Mouse (Mus musculus) hindbrain, embryonic 11.5 days (tissue): ENCODE results near the gene Kmt2c. TPM values are rescaled to one million over a fixed set of nuclear protein-coding genes. Genes with fewer than 3 reads are reported as not detected.

Experiments
- ATAC-seq: fragments of 200-750 bp; cut with Nextera tagmentation; 2 replicates; pipeline ENCODE4 v1.8.0; 2017; ENCODE audit warnings: mild to moderate bottlenecking, moderate TSS enrichment, moderate library complexity; ENCODE audit not compliant: low FRiP score
- DNase-seq: peaks from one replicate; pipeline ENCODE4 v3.0.0-alpha.2; 2015; ENCODE audit warnings: low spot score
- H3K27ac ChIP-seq: fragments of 300-500 bp; sonication (generic); 2 replicates; pipeline ENCODE4 v1.5.1; 2014; ENCODE audit warnings: mild to moderate bottlenecking, low read depth, low read length
- H3K27me3 ChIP-seq: fragments of 300-500 bp; sonication (generic); 2 replicates; pipeline ENCODE4 v1.6.1; 2014; ENCODE audit warnings: mild to moderate bottlenecking, low read length, moderate library complexity, mixed read lengths; ENCODE audit not compliant: control insufficient read depth, insufficient read depth
- H3K36me3 ChIP-seq: fragments of 300-500 bp; sonication (generic); 2 replicates; pipeline ENCODE4 v1.6.1; 2014; ENCODE audit warnings: mild to moderate bottlenecking, low read length, moderate library complexity, mixed read lengths; ENCODE audit not compliant: control insufficient read depth, insufficient read depth
- H3K4me1 ChIP-seq: fragments of 300-500 bp; sonication (generic); replicated peaks from 2 replicates; pipeline ENCODE4 v1.6.1; 2014; ENCODE audit warnings: low read length, mixed read lengths; ENCODE audit not compliant: control insufficient read depth, insufficient read depth
- H3K4me2 ChIP-seq: fragments of 300-500 bp; sonication (generic); replicated peaks from 2 replicates; pipeline ENCODE4 v1.6.1; 2014; ENCODE audit warnings: mild to moderate bottlenecking, low read depth, low read length
- H3K4me3 ChIP-seq: fragments of 300-500 bp; sonication (generic); 2 replicates; pipeline ENCODE4 v1.5.1; 2014; ENCODE audit warnings: low read depth, low read length
- H3K9ac ChIP-seq: fragments of 300-500 bp; sonication (generic); 2 replicates; pipeline ENCODE4 v1.6.1; 2014; ENCODE audit warnings: low read depth, low read length
- H3K9me3 ChIP-seq: fragments of 300-500 bp; sonication (generic); 2 replicates; pipeline ENCODE4 v1.6.1; 2016; ENCODE audit warnings: low read length; ENCODE audit not compliant: control insufficient read depth
- WGBS: fragments of 180-500 bp; shearing (Covaris S2); extraction: QIAGEN DNeasy Blood & Tissue Kit; methylation state at CpG from one replicate; pipeline ENCODE4 v1.1.7; 2014; 5-methylcytosine and 5-hydroxymethylcytosine counted together
- polyA plus RNA-seq: library from polyadenylated mRNA; unstranded; fragments of >200 nt; fragmentation: Nextera tagmentation; extraction: Ambion mirVana; gene quantifications from 2 replicates; pipeline ENCODE4 v1.2.1, GENCODE M21; 2014

The Kmt2c gene
- polyA plus RNA-seq, 1 experiment from 2014 or later = 31.6 TPM

GRCm38 (mm10) chr5:25535566-25535965 lies 37.0 kb upstream of the Kmt2c start:
- Histone ChIP-seq H3K27me3 (no peaks in the 10 kb centered on the region), H3K4me2 (no peak overlapping the region), H3K4me3 (no peak overlapping the region), H3K4me1 (no peaks in the 10 kb centered on the region), H3K9ac (no peak overlapping the region), H3K36me3 (no peaks in the 10 kb centered on the region), H3K27ac (no peak overlapping the region), H3K9me3 (no peaks in the 10 kb centered on the region)
- no peak for DNase-seq
- 79% methylated on average over 2 of the region's 2 CpGs for WGBS
- no peak for ATAC-seq

- no peak overlapping the region for H3K4me2 ChIP-seq
- no peaks in the 10 kb centered on the region for H3K9me3 ChIP-seq
- H3K4me1 ChIP-seq = no peaks in the 10 kb centered on the region
- no peak overlapping the region for H3K9ac ChIP-seq
- H3K27ac ChIP-seq = no peak overlapping the region
- no peaks in the 10 kb centered on the region for H3K36me3 ChIP-seq
- H3K4me3 ChIP-seq = no peak overlapping the region
- H3K27me3 ChIP-seq = no peaks in the 10 kb centered on the region
- ATAC-seq = no peak
- DNase-seq = no peak
- 86% methylated on average over 5 of the region's 5 CpGs for WGBS
Measured at GRCm38 (mm10) chr5:25533298-25533697, 34.7 kb upstream of the Kmt2c start.

GRCm38 (mm10) chr5:25532256-25533147 lies 33.9 kb upstream of the Kmt2c start:
- Histone ChIP-seq H3K27ac (no peak overlapping the region), H3K27me3 (no peaks in the 10 kb centered on the region), H3K9ac (no peak overlapping the region), H3K36me3 (no peaks in the 10 kb centered on the region), H3K4me3 (no peak overlapping the region), H3K9me3 (no peaks in the 10 kb centered on the region), H3K4me1 (no peaks in the 10 kb centered on the region), H3K4me2 (no peak overlapping the region)
- ATAC-seq (no peak), DNase-seq (no peak)
- WGBS = 58% methylated on average over 18 of the region's 18 CpGs

GRCm38 (mm10) chr5:25530629-25531028 lies 32.0 kb upstream of the Kmt2c start:
- WGBS = 44% methylated on average over 2 of the region's 2 CpGs
- Histone ChIP-seq H3K4me3 (peak overlapping the region; percentile 63), H3K4me2 (peak overlapping the region; percentile 33; the same call in 1 of the 2 replicates), H3K9me3 (no peaks in the 10 kb centered on the region), H3K9ac (no peak overlapping the region), H3K4me1 (no peaks in the 10 kb centered on the region), H3K36me3 (no peaks in the 10 kb centered on the region), H3K27ac (0 out of 2 replicates have a peak overlapping the region, but pooled peaks have one; percentile 86), H3K27me3 (no peaks in the 10 kb centered on the region)
- no peak for ATAC-seq
- DNase-seq = no peak

- H3K9ac ChIP-seq = peak overlapping the region; percentile 64
- H3K27ac ChIP-seq = peak overlapping the region; percentile 86
- peak; percentile 100 for ATAC-seq
- no peaks in the 10 kb centered on the region for H3K4me1 ChIP-seq
- peak overlapping the region; percentile 42 for H3K4me2 ChIP-seq
- peak; percentile 99 for DNase-seq
- peak overlapping the region; percentile 63 for H3K4me3 ChIP-seq
- H3K27me3 ChIP-seq = no peaks in the 10 kb centered on the region
- WGBS = under 1% methylated on average over 83 of the region's 87 CpGs
- no peaks in the 10 kb centered on the region for H3K36me3 ChIP-seq
- no peaks in the 10 kb centered on the region for H3K9me3 ChIP-seq
Measured at GRCm38 (mm10) chr5:25529529-25530421, 31.2 kb upstream of the Kmt2c start.

GRCm38 (mm10) chr5:25528851-25529528 lies 30.4 kb upstream of the Kmt2c start:
- Histone ChIP-seq H3K9ac (peak overlapping the region; percentile 57), H3K27me3 (no peaks in the 10 kb centered on the region), H3K4me1 (no peaks in the 10 kb centered on the region), H3K9me3 (no peaks in the 10 kb centered on the region), H3K36me3 (no peaks in the 10 kb centered on the region), H3K4me2 (peak overlapping the region; percentile 42), H3K4me3 (peak overlapping the region; percentile 63), H3K27ac (0 out of 2 replicates have a peak overlapping the region, but pooled peaks have one; percentile 86)
- no peak for ATAC-seq
- DNase-seq = peak; percentile 25
- 12% methylated on average over 22 of the region's 22 CpGs for WGBS

GRCm38 (mm10) chr5:25527971-25528370 lies 29.4 kb upstream of the Kmt2c start:
- Histone ChIP-seq H3K27me3 (no peaks in the 10 kb centered on the region), H3K9ac (no peak overlapping the region), H3K4me3 (no peak overlapping the region), H3K4me1 (no peaks in the 10 kb centered on the region), H3K36me3 (no peaks in the 10 kb centered on the region), H3K4me2 (no peak overlapping the region), H3K9me3 (no peaks in the 10 kb centered on the region), H3K27ac (no peak overlapping the region)
- DNase-seq (no peak), ATAC-seq (no peak)
- 88% methylated on average over 1 of the region's 1 CpGs for WGBS

GRCm38 (mm10) chr5:25526926-25527325 lies 28.3 kb upstream of the Kmt2c start:
- DNase-seq = no peak
- Histone ChIP-seq H3K4me3 (no peak overlapping the region), H3K36me3 (no peaks in the 10 kb centered on the region), H3K9ac (no peak overlapping the region), H3K4me2 (no peak overlapping the region), H3K4me1 (no peaks in the 10 kb centered on the region), H3K9me3 (no peaks in the 10 kb centered on the region), H3K27me3 (no peaks in the 10 kb centered on the region), H3K27ac (no peak overlapping the region)
- no peak for ATAC-seq
- WGBS = 42% methylated on average over 4 of the region's 4 CpGs
